Mouse (Mus musculus) urinary bladder, postnatal 25 days (tissue): ENCODE data around the gene Trim17.

Source experiments
- DNase-seq: peaks from one replicate; pipeline ENCODE4 v3.0.0; 2022; ENCODE audit warnings: low spot score

Gene Trim17

DNA sequence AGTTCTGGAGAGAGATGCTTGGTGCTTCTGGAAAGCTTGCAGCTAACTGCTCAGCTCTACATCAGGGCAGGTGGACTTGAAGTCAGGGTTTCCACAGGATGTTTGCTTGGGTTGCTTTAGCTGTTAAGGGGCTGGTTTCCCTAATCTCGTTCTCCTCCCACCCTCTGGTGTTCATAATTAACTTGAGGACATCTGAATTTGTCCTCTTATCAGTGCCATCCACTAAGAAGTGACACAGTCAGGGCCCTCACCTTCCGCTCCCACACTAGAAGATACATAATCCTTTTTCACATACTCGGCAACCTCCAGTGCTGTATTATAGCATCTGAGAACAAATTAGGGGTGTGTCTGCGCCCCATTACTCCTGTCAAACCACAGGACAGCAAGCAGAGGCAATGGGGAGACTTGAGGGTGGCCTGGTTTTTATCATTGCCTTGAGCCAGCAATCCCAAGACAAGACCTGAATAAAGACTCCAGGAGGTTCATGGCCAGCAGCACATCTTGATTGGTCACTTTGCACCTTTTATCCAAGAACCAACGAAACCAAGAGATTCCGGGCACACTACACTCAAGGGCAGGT lies 38.7 kb downstream of the Trim17 start:
- DNase-seq, result no peak

DNA sequence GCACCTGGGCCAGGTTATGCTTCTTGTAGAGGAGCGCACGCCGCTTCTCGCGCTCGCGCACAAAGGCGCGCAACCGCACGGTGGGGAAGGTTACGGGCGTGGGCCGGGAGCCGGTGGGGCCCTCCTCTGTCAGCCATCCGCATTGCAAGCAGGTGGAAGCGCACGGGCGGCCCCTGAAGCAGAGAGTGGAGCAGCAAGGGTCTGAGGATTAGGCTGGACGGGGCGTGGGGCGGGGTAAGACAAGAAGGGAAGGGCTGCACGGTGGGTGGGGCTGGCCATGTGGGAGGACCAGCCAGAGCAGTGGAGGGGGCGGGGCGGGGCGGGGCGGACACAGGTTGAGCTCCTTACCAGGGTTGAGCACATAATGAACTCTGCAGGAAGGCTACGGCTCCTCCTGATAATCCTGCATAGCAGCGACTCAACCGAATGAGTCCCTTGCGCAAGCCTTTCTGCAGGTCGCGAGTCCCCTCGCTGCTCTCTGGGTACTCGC lies 39.9 kb downstream of the Trim17 start:
- DNase-seq, result peak; percentile 30

- no peak for DNase-seq
Observed at GRCm38 (mm10) chr11:58995061-58995806, 40.7 kb downstream of the Trim17 start.

- no peak for DNase-seq
Observed at GRCm38 (mm10) chr11:58995807-58996370, 41.4 kb downstream of the Trim17 start.

DNA sequence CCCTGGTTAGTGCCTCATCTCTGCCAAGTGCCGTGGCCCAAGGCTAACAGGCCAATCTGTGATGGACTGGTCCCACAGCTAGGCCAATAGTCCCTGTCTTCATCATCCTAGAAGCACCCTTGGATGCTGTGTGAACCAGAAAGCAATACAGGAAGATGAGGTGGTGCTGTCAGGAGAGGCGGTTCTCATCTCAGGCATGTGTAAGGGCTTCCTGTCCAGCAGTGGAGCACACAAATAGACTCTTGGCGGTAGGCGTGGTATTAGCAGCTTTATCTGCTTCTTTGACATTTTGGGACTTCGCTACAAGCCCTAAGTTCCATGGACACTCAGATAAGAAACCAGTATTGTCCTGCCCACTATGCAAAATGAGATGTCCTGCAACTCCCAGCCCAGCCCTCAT lies 43.1 kb downstream of the Trim17 start:
- DNase-seq, result no peak

DNA sequence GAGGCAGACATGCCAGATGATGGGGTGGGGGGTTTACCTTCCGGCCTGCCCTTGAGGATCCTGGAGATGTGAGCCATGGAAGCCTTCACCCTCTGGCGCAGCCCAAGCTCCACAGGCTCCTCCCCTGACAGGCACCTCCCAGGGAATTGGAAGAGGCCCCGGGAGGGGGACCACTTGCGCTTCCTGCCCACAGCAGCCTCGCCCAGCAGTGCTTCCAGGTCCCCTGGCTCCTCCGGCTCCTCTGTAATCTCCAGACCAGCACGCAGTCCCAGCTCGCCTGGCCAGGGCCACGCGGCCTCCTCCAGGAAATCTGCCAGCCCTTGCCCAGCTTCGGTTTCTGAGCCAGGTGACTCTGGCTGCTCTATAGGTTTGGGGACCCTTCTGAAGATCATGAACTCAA lies 44.7 kb downstream of the Trim17 start:
- DNase-seq, result no peak

DNA sequence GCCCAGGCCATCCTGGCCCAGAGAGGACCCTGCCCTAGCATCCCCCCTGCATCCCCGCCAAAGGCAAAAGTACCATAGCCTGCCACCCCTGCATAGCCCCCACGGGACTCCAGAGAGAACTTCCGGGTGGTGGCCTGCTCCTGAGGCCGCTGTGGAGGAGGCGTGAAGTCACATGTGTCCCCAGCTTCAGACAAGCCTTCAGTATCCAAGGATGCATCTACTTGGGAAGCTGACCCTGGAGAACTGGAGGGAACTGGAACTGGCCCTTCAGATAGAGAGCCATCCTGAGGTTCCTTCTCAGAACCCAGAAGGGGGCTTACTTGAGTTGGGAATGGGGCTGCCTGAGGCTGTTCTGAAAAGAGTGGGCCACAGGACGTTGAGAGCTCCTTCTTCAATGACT lies 45.3 kb downstream of the Trim17 start:
- no peak for DNase-seq

- no peak for DNase-seq
Observed at GRCm38 (mm10) chr11:59000635-59001034, 46.1 kb downstream of the Trim17 start.

DNA sequence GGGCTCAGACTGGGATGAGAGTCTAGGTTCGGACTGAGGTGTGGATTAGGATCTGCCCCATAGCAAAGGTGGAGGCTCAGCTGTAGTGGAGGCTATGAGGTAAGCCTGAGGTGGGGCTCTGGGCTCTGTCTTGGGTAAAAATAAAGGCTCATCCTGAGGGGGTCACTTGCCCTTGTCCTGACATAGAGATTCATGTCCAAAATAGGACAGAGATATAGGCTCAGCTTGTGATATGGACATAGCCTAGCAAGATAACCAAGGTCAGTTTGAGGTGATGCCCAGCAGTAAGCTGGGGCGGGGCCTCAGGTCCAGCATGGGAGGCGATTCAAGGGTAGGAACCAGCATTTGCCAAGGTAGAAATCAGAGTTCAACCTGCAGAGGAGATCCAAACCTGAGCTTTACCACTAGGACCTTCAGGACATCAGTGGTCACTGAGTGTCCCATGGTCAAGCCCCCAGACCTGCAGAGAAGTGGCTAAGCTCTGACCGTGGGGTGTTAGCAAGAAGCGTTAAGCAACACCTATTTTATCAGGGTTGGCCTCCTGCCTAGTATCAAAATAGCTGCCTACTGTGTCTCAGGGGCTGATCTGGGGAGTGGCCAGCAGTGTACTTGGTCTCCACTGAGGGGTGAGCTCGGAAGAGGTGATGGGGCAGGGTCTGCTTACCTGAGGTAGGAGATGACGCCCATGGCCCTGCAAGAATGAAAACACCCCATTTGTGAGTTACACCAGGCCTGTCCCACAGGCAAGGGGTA lies 48.0 kb downstream of the Trim17 start:
- no peak for DNase-seq

- no peak for DNase-seq
Observed at GRCm38 (mm10) chr11:59015052-59015451, 60.6 kb downstream of the Trim17 start.
